Mouse (Mus musculus) cerebellum, postnatal 10 days (tissue): ENCODE measurements at regions not wholly inside any gene's neighbourhood (a gene's known extent, or its start where the extent isn't known, plus 50 kb on each side); places are given as distances from the start of the nearest gene placed in this dataset.

Experiments
- DNase-seq, 2 experiments: peaks; one replicate each; pipeline ENCODE4 v3.0.0; 2021; ENCODE audit warnings: mixed read lengths in 2 of 2

DNA sequence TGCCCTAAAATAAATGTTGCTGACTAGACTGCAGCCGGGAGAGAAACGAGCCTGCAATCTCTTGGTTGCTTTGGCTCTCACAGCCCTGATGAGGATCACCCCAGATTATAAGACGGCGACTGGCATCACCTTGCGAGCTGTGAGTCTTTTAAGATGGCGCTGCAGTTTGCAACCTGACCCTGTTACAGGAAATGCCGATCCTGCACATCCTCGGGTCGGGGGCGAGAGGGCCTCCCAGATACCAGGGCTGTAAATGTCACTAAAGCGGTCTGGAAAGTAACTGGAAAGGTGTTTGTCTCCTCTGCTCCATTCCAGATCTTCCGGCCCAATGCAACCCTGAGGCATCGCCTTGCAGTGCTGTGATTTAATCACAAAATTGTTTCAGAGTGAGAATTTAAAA, 53.4 kb downstream of the Cartpt start:
- DNase-seq = no peak

GRCm38 (mm10) chr13:99842626-99843025, 58.3 kb downstream of the Cartpt start:
- DNase-seq = peak; percentile 80 to 81

DNA sequence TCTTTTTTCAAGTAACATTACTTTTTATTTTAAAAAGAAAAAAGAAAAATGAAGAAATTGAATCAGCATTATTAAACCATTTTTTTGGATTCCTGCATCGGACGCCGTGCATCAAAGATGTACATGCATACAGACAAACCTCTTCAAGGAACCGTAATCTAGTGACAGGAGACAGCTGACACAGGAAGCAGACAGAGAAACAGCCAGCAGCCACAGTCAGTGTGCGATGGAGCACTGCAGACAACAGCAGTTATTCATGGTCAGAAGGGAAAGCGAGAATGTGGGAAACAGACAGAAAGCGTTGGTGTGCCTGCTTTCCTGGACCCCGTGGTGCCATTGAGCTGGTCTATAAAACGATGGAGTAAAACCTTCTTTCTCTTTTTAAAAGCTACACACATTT, 61.4 kb downstream of the Cartpt start:
- DNase-seq = peak in 1 of 2 experiments; percentile 22

GRCm38 (mm10) chr13:99837772-99838425, 63.0 kb downstream of the Cartpt start:
- DNase-seq = peak; percentile 94 to 97

- no peak for DNase-seq
Observed at GRCm38 (mm10) chr13:99837180-99837579, 63.7 kb downstream of the Cartpt start.

DNA sequence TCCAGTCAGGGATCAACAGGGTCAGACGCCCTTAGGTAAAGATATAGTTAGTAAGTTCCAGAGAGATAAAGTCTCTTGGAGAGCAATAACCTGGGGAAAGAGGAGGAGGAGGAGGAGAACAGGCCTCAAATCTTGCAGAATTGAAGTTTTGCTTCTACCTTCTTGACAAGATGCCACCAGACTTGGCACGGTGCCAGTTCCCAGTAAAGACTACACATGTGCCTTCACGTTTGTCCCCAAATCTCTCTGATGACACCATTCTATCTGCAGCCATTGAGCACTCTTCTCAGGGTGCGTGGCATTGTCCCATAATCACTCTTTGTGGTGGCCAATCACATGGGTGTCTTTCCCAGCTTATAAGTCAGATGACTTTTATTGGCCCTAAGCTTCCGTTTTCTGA, 64.3 kb downstream of the Cartpt start:
- DNase-seq = peak; percentile 67 to 72

GRCm38 (mm10) chr13:99835518-99835917, 65.4 kb downstream of the Cartpt start:
- DNase-seq = no peak

DNA sequence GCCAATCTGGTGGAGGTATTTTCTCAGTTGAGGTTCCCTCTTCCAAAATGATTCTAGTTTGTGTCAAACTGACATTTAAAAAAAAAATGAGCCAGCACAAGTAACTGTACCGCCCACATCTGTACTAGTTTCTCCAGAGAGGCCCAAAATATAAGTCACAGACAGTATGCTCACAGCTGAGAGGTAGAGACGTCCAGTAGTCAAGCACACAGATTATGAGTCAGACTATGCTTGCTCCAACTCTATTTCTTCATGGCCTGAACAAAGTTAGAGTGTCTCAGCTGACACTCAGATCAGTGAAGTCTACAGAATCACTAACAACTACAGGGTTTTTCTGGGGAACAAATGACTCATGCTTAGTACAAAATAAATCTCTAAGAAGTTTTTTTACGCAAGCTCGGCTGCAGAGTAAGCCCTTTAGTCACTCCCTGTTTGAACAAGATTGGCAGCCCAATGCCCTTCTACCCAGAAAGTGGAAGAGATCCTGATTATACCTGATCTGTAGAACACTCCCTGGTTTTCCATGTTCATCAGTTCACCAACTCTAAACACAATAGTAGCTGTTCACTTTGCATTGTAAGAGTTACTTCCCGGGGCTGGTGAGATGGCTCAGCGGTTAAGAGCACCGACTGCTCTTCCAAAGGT, 70.7 kb downstream of the Cartpt start:
- DNase-seq = no peak

DNA sequence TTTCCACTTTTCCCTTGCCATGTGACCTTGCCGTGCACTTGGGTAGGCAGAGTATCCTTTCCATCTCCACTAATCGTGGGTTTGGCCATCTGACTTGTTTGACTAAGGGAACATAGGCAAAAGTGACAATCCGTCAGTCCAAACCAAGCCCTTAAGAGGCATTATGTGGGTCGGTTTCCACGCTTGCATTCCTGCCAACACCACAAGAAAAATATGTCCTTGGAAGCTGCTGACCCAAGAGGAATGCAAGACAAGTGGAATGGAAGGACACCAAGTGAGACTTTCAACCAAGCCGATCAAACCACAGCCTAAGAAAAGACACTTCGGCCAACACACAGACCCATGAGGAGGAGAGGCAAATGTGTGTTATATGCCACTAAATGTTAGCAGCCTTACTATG, 73.3 kb downstream of the Cartpt start:
- no peak for DNase-seq

GRCm38 (mm10) chr13:99824625-99825024, 76.3 kb downstream of the Cartpt start:
- no peak for DNase-seq

DNA sequence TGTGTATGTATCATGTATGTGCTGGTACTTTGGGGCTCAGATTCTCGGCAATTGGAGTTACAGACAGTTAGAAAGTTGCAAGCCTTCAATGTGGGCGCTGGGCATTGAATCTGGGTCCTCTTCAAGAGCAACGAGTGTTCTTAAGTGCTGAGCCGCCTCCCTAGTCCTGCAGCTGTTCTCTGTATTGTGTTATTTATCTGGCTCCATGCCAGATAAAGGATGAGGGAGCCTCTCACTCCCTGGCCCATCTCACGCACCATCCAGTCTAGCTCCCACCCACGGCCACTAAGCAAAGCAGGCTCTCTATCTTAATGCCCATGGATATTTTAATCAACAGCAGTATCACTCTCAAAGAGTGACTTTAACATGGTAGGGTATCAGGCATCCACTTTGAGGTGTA, 84.2 kb downstream of the Cartpt start:
- DNase-seq = no peak

DNA sequence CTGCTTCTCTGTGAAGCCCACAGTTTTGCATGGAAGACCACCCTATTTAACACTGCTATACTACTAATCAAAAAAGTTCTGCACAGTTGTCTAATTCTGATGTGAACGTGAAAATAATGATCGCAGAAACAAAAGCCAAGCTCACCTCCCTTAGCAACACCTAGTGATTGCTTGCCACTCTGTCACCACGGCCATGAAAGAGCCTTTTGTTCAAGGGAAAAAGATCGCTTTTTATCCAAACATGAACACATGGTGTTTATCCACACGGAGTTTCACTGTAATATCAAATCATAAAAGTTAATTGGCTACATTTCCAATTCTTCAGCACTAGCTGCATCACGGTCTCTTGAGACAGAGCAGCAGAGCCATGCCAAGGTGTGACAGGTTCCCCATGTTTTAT, 85.1 kb downstream of the Cartpt start:
- DNase-seq = no peak

DNA sequence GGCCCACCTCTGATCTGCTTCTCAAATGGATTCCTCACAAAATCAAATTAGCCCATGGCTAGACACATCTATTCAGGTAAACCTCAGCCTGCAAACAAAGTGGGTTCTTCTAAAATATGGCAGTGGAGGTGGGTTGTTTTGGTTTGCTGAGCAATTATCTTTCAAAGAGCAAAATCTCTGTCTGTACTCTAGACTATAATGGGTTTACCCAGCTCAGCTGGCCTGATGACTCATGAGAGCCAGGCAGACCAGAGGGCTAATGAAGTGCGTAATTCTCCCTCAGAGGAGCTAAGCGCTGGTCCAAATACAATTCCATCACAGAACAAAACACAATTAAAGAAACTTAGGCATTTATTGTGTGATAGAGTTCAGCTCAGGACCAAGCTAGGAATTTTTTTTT, 86.1 kb downstream of the Cartpt start:
- no peak for DNase-seq

- no peak for DNase-seq
Observed at GRCm38 (mm10) chr13:99814033-99814556, 86.8 kb downstream of the Cartpt start.

- DNase-seq = no peak
Observed at GRCm38 (mm10) chr13:99794448-99794847, 106.4 kb downstream of the Cartpt start.

DNA sequence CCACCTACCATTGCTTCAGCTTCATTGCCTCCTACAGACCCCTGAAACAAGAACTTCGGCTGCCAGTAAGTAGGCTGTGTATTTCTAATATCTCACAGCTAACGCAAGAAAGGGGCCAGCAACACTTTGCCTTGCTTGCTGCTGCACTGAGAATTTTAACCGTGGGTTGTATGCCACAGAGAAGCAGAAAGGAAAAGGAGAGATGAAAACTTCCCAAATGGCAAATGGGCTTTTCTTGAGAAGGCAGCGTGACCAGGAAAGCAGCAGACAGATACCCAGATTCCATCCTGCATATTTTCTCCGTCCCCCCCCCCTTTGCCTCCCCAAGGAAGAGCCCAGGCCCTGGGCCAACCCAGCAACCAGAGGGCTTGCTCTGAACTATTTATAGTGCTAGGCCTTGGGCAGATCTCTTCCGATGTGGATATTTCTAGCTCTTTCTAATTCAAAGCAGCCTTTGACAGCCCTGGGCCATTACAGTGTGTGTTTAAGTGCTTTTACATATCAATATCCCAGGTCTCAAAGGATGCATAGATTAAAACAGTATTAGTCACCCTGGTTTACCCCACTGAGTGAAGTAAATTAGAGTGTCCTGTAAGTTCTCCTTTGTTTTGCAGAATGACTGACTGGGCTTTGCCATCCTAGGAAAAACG, 107.0 kb downstream of the Cartpt start:
- peak; percentile 15 to 19 for DNase-seq

GRCm38 (mm10) chr13:99793001-99793400, 107.9 kb downstream of the Cartpt start:
- DNase-seq = no peak

- DNase-seq = no peak
Observed at GRCm38 (mm10) chr13:99790951-99791350, 109.9 kb downstream of the Cartpt start.

DNA sequence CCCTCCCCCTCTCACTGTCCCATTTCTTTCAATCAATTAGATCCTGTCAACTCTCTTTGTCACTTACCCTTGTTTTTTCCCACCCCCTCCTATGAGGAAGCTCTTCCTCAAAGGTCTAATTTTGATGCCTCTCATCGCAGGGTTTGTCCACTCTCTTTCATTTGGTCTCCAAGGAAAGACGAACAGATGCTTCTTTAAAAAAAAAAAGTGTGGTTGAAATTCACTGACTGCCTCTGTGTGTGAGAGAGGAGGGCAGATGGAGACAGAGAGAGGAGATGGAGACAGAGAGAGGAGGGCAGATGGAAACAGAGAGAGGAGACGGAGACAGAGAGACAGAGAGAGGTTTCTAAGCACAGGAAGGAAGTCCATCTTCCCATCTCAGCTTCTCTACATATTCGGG, 113.1 kb downstream of the Cartpt start:
- DNase-seq = no peak

- no peak for DNase-seq
Observed at GRCm38 (mm10) chr13:99785427-99785826, 115.5 kb downstream of the Cartpt start.

DNA sequence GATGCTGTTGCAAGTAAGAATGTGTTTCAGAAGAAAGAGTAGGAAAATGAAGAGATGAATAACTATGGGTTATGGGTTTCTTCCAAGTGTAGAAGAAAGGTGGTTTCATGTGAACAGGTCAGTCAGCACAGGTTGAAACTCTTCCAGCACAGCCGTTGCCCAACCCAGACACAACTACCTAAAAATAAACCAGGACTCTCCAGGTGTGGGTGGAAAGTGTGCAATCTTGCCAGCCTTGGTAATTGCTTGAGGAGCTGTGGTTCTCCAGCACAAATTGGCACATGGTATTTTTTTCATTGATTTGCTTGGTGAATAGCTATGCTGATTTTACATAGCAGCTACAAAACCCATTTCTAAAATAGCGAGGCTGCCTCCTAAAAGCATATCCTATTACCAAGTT, 116.6 kb downstream of the Cartpt start:
- DNase-seq = no peak

DNA sequence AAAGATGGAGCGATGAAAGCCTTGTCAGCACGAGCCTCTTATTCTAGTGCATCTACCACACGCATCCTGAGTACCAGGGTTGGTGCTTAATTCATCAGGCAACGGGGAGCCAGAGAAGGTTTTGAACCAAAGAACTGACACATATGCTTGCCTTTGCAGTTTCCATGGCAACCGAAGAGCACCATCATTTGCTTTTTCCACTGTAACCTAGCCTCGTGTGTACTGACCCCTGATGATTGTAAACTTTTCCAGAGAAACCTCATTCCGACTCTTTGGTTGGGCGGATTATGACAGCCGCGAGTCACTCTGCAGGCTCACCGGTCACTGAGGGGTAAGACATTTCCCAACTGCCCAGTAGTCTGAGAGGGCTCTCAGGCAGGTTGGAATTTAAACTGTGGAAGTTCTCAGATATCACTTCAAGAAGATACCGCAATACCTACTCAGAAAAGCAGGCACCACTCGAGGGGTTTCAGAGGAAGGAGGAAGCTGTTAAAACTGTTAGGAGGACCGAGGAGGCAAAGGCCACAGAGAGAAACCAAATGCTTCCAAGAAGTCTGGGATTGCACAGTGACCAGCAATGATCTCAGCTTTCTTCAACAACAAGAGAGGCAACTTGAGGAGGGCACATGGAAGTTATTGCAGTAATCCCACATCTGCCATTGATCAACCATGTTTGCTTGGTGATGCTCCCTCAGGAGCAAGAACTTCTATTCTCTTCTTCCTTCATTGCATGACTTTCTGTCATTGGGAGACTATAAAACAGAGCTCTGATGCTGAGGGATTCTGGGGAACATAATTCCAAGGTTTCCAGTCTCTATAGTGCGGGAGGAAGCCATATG, 117.8 kb downstream of the Cartpt start:
- DNase-seq = no peak

- no peak for DNase-seq
Observed at GRCm38 (mm10) chr13:99781616-99782015, 119.3 kb downstream of the Cartpt start.
